Mouse (Mus musculus): ENCODE data around the gene Igsf3.

Gene Igsf3

DNA sequence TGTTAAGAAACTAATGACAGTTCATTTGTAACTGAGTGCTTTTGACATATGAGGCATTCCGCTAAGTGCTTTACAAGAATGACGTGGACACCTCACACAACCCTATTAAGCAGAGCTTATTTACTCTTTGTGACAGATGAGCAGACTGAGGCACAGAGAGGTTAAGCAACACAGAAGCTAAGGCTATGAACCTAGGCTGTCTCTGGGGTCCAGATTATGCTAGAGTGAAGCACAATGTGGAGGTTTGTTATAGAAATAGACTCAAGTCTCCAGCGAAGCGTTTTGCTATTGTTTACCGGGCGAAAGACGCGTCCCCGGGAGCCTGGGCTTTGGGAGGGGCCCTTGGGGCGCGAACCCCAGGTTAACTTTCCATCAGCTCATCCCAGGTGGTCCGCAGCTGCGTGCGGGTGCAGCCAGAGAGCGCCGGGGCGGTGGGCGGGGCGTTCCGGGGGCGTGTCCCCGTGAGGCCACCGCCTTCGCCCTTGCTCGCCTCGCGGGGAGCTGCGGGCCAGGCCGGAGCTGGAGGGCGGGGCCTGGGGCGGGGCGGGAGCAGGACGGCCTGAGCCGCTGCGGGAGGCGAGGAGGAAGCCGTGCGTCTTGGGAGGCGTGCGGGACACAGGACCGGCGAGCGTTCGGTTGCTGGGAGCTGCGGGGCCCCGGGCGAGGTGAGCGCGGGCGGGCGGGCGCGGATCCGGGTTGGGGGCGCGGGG lies at the start of gene Igsf3:
Gene Igsf3, plus strand, starts transcription at position 546 of the 710 bp plus-strand sequence.
- DNase-seq: peak; percentile 95

DNA sequence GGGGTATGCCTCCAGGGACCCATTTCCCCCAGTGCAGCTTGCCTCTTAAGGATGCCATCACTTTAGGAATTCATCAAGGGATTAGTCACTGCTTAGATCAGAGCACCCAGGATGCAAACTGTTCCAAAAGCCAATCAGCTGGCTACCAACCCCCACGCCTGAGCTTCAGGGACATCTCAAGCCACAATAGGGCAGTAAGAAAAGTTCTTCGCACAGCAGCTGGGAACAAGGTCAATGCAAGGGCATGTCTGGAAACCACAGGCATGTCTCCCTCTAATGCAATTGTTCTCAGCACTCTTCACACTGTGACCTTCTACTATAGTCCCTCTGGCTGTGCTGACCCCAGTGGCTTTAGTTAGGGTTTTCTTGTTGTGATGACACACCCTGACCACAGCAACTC lies 49.6 kb upstream of the Igsf3 start:
- no peak for DNase-seq

DNA sequence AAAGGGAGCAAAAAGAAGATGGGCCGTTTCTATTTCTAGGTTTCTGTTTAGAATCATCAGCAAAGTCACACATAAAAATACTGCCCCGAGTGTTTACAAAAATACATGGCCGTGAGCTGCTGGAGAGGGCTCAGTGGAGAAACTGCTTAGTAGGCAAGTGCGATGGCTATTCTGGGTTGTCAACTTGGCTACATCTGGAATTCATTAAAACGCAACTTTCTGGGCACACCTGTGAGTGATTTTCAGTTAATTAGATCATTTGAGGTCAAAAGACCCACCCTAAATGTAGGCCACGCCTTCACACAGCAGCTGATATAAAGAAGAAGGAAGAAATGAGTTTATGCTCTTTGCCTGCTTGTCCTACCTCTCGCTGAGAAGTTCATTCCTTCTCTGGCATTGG lies 48.3 kb upstream of the Igsf3 start:
- no peak for DNase-seq

DNA sequence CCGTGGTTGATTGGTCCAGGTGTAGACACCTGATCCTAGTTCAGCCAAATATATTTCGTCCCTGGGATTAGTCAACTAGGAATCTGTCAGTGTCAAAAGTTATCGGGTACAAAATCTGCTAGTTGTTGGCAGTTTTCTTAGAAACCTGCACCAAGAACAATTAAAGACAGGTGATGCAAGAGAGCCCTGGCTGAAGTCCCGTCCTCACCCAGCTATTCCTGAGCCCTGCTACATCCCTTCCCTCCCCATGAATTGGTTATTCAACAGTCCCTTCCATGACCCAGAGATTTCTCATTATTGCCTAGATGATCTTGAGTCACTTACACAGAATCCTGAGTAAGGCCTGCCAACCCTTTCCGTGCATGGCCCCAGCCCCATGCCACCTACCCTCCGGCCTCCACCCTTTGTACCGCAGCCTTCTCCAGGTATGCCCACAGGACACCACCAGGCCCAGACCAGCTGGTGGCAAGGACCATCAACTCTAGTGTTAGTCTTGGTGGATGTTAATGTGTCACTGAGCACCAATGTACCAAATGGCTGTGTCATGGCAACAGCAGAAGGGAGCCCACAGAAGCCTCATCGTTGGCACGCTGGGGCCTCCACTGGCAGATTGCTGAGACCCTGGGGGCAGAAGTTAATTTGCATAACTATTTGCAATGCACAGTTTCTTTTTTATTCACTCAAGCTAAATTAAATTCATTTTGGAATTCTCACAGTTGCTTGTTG lies 33.5 kb upstream of the Igsf3 start:
- no peak for DNase-seq

DNA sequence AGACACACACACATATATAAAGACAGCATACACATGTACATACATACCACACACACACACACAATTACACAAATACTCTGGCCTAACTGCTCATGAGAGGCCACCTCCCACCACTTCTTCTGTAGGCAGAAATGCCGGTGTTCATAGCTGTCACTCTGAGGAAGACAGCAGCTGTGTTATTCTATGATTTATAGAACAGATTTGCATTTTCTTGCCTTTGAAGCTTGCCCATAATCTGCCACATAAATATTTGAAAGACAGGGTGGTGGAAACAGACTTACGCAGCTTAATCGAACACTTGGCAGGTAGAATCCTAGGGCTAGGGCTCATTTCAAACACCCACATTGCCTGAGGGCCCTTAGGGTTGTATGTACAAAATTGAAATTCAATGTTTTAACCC lies 32.6 kb upstream of the Igsf3 start:
- no peak for DNase-seq

DNA sequence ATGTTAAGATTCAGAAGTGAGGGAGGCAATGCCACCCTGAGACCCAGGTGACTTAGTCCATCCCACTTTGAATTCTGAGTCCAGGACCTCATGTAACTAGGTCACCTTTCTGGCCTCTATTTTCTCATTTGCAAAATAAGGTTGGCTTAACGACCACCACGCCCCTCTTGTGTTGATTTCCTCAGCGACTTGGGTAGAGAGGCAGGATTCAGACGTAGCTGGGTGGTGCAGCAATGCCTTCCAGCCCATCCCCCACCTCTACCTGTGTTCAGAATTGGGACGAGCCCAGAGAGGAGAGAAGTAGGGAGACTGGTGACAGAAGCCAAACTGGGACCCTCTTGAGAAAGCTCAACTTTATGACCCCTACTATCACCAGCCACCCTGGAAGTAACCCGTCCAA lies 31.6 kb upstream of the Igsf3 start:
- no peak for DNase-seq

DNA sequence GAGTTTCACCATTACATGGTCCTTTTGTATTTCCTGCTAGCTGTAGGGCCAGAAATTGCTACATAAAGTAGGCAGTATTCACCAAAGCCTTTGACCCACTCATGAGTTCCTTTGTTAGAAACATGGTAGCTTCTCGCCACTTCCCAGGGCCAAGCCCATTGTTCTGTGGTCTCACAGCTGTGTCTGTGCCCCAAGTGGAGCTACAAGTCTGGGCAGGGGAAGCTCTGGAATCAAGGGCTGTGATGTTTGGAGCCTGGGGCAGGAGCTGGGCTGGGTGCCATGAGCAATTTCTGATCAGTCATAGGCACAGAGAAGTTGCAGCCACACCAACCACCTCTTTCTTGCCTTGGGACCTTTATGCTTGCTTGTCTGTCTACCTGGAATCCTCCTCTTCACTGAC lies 30.1 kb upstream of the Igsf3 start:
- DNase-seq: no peak

DNA sequence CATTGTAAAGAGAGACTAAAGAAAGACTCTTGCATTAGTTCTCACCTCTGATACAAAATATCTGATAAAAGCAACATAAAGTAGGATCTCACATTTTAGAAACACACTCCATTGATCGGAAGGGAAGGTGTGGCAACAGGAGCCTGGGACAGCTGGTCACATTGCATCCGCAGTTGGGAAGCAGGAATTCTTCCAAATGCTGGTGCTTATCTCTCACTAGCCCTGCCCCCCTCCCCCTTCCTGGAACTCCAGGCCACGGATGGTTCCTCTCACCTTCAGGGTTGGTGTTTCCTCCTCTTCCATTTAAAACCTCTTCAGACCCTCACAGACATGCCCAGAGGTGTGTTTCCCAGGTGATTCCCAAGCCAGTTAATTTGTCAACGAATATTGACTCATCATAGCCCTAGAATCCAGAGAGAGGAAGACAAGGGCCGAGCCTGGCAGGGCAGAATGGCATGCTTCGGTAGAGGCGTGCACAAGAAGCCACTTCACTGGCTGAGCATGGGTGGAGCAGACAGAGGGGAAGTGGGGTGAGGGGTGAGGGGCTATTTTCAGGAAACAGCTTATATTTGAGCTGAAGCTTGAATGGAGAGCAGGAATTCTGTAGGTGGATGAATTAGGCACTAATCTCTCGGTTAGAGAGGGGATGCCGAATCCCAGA lies 28.3 kb upstream of the Igsf3 start:
- peak; percentile 60 for DNase-seq

DNA sequence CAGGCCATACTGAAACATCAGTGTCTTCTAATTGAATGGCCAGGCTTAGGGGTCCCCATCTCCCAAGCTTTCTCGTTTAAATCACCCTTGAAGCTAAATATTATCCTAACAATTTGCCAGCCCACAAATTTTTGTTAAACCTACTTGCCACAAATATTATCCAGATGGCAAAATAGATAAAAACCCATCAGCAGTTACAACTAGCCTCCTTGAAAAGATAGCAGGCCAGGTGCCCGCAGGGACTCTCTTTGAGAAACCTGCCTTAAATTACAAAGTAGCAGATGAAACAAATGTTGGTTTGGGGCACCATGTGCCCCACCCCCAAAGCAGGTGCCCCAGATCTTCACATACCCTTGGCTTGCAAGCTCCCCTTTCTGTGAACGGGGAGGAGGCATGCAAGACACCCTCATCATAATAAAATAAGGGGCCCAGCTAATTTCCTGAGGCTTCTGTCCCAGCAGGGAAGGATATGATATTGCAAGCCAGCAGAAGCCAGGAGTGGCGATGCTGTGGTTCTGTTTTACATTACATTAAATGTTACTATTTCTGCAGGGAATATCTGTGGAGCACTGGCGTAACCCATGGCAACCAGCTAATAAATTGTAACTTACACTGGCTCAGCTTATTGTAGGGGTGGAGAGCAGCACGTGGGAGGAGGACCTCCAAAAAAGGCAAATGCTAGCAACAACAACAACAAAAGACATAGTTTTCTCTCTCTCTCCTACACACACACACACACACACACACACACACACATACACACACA lies 27.2 kb upstream of the Igsf3 start:
- DNase-seq: peak; percentile 58

DNA sequence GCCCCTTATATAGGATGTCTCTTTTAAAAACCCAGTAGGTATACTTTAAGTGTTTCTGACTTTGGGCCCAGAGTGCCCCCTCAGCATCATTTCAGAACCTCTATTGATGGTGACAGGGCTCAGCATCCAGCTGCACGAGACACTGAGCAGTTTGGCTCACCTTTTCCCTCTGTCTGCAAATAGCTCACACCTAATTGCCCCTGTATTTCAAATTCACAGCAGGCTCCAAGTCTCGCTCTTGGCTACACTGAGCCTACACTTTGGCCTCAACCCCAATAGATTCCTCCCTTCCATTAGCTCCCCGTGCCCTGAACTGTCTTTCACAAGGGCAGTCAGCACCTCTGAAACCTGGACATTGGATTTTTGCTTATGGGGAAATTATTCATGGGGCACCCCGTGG lies 26.5 kb upstream of the Igsf3 start:
- no peak for DNase-seq

DNA sequence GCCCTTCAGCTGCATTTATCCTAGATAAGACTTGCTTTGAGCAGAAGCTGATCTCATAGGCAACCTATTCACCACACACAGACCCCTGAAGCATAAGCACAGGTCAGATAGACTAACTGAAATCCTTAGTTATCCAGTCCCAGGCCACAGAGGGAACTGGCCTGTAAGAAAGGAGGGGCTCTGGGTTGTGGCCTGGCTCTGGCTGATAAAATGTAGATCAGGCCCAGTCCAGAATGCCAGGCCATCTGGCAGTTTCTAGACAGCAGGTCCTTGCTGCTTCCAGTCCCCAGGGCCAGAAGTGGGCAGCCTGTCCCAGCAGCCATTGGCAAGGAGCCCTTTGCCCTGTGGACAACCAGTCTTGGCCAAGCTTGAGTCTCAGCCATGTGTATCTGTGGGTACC lies 22.4 kb upstream of the Igsf3 start:
- DNase-seq: no peak

DNA sequence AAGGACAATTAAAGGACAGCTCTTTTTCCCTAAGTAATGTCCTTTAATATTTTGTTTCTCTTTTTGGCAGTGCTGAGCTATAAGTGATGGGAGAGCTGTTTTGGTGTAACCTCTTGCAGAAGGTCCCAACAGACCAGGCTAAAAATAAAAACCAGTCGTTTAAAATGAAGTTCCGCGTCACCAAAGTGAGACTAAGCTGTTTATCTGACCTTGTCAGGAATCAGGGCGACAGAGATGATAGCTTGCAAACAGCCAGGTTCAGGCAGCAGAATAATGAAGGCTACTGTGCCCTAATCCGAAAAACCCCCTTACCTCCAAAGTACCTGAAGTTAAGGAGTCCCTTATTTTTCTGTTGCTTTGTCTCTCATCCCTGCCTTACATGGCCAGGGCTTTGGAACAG lies 21.2 kb upstream of the Igsf3 start:
- no peak for DNase-seq

DNA sequence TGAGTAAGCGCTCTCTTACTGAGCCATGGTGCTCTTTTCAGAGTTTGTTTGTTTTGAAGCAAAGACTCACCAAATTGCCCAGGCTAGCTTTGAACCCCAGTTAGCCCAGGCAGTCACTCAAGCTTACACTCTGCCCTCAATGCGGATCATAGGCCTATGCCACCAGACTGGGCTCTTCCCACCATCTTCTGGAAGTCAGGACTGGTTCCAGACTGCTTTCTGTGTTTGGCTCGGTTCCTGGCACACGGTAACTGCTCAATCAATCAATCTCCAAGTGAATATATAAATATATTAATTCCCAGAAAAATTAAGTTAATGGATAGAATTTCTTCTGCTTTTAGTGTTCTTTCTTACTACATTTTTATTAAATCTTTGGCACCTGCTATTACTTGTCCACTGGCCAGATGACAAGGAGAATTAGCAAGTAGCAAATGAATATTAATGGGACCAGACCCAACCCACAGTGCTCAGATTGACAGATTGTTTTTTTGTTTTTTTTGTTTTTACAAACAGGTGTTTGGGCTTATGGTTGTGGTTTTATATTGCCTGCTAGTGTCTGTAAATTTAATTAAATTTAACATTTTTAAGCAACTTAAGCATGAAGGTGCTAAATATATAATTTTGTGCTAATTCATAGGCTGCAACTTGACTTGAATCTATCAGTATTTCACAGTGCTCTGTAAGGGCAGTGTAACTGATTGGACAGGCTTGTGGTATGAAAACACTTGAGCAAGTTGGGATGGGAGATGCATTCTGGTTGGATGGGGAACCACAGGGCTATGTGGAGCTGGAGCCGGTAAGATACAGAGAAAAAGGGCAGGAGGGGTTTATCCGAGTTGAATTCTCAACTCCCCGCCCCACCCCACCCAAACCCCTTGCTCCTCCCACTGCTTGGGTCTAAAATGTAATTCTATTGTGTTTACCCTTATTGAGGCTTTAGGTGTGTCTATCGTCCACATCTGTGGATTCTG lies 20.0 kb upstream of the Igsf3 start:
- no peak for DNase-seq

DNA sequence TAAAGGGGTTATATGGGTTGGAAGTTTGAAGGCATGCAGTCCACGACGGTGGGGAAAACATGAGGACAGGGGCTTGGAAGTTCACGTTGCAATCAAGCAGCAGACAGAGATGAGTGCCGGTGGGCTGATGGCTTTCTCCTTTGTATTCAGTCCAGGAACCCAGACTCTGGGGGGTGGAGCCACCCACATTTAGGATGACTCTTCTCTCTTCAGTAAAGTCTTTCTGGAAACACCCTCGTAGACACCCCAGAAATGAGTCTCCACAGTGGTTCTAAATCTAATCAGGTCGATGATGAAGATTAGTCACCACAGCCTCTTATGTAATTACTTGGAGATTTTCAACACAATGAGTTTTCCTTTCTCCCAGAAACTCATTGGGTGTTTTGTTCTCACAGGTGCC lies 16.1 kb upstream of the Igsf3 start:
- DNase-seq: no peak

DNA sequence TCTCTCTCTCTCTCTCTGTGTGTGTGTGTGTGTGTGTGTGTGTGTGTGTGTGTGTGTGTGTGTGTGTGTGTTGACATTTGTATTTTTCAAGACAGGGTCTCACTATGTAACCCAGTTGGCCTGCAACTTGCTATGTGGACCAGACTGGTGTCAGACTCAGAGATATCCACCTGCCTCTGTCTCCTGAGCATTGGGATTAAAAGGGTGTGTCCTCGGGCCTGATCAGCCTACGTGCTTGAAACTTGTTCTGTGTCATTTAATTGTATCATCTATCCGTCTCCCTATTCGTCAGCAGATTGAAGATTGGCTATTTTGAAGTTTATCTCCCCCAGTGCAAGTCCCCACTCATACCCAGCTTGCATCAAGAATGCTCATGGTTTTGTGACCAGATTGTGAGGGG lies 14.5 kb upstream of the Igsf3 start:
- no peak for DNase-seq

DNA sequence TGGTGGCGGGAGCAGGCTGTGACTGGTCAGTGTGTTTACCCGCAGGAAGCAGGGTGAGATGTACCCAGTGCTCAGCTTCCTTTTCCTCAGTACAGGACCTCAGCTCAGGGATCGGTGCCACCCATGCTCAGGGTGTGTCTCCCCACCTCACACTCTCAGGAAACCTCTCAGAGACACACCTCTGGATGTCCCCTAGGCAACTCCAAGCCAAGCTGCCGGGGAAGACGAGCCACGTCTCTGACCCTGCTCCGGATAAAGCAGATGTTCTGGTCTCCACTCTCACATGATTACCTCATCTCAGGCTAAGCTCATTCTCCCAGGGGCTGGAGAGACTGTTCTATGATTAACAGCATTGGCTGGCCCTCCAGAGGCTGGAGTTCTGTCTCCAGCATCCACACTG lies 13.3 kb upstream of the Igsf3 start:
- DNase-seq: no peak

DNA sequence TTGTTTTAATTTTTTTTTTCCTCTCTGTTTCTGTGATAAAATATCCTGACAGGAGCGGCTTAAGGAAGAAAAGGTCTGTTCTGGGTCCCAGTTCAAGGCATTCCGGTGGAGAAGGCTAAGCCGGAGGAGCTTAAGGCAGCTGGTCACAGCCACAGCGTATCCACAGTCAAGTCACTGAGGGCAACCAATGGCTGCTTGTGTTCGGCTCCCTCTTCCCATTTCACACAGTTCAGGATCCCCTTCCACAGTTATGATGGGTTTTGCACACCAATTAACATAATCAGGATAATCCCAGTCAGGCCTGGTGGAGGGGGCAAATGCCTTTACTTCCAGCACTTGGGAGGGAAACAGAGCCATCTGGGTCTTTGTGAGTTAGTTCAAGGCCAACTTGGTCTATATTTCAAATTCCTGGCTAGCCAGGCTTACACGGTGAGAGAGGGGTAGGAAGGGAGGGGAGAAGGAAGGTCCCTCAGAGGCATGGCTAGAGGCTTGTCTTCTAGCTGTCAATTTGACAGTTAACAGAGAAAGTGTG lies 11.7 kb upstream of the Igsf3 start:
- DNase-seq: no peak

DNA sequence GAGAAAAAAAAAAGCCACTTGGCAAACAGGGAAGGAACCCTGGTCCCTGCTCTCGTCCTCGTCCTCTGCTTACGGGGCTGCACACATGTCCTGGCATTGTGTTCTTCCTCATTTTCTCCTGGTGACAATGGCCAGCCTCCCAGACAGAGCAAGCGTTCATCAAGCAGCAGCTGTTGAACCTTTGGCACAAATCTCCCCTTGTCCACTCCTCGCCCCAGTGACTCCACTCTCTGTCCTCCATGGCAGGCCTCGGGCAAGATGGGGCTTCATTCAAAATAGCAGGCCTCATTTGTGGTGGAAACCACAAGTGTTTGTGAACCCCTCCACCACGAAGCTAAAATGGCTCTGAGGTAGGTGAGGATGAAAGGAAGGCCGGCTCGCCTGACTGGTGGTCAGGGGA lies 11.0 kb upstream of the Igsf3 start:
- DNase-seq: no peak

DNA sequence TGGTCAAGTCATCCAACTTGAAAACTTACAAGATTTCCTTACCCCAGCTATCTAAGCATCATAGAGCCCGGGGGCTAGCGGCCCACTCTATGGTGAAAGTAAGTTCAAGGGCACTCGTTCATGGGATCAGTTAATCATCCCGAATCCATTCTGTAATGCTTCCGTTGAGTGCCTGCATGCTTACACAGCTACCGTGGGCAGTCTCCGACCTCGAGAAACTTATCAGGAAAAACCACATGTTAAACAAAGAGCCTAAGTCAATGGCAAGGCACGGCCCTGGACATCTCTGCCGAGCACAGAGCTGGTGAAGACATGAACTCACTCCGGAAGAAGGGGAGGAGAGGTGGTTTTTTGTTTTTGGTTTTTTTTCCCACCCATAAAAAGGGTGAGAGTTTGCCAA lies 9.5 kb upstream of the Igsf3 start:
- no peak for DNase-seq

DNA sequence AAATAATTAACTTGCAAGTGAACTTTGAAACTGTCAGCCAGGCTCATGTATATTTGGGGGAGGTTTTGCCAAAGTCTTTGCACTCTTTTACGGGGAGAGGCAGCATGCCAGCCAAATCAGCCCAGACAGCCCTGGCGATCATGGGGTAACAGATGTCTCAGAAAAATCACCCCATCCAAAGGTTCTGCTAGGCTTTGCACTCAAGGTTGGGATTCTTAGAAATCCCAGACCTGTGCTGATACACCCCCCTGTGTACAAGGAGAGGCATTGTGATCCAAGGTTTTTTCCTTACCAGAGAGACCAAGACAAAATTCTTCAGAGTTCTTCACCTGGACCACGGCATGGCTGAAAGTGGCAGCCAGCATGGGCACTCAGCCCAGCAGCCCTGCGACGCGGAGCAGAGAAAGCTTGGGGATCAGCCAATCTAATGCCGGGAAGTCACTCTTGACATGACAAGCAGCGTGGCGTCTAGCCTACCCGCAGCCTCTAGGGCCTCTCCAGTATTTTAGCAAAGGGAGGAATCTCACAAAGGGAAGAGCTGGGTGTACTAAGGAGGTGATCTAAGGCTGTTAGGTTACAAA lies 7.5 kb upstream of the Igsf3 start:
- DNase-seq: peak; percentile 8

DNA sequence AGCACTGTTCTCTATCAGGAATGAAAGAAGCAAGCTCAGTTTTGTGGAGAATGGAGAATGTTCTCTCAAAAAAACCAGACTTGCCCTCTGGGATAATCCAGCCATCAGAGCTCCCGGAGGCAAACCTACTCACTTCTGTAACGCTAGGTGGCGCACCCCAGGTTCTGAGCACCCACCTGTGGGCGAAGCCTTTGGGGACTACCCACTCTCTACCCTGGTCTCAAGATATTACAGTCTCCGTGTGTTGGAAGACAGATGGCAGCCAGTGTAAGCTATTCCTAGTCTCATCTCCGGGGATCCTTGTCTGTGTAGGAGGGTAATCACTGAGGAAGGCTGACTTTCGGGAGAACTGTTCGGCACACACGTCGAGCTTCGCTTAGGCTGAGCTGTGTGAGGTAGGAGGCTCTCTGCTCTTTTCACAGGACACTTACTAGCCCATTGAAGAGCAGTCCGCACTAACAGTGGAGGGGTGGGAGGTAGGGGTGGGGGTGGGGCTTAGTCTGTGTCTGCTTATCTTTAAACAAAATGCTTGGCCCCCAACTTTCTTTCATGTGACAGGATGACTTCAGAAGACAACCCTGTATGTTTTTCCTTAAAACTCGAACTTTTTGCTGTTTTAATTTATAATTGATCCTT lies 4.4 kb upstream of the Igsf3 start:
- DNase-seq: peak; percentile 85
